Mouse (Mus musculus): ENCODE data around the gene Cox10.

GRCm38 (mm10) chr11:63999431-63999830 lies 79.8 kb downstream of the Cox10 start:
- TF ChIP-seq CTCF (conservative IDR thresholded peaks at IDR 0.05; ENCODE audit: insufficient read depth, insufficient read length, low read depth, low read length) (no peak), POLR2A (IDR thresholded peaks at IDR 0.05; ENCODE audit: low read depth, low read length) (no peak)

All from kidney, adult 2 months (tissue).